Mouse (Mus musculus): ENCODE data around the gene Isy1. TPM values are rescaled to one million over a fixed set of nuclear protein-coding genes. Genes with fewer than 3 reads are reported as not detected.
"Not testable (repeated sequence)": the region's sequence is repeated elsewhere in the genome, so short reads cannot be mapped to it uniquely, and the experiment has no call there.

Isy1 gene
- polyA plus RNA-seq, 1 experiment: 36.4 TPM

- 39% methylated on average over 8 of the region's 8 CpGs for WGBS
- no peaks in the 10 kb centered on the region for H3K27me3 ChIP-seq (ENCODE audit: control insufficient read depth, insufficient read depth, low read length)
- no peak for TF ChIP-seq POLR2A (IDR thresholded peaks at IDR 0.05; ENCODE audit: borderline replicate concordance, insufficient read depth, low read length)
- H3K27ac ChIP-seq (ENCODE audit: insufficient read depth, low read length): no peak overlapping the region
- no peak for DNase-seq
- no peaks in the 10 kb centered on the region for H3K4me1 ChIP-seq (ENCODE audit: control insufficient read depth, insufficient read depth, low read length)
- no peak overlapping the region for H3K4me3 ChIP-seq (replicated peaks; ENCODE audit: insufficient read depth, low read depth, low read length)
These were observed 68.0 kb downstream of the Isy1 start for GRCm38 (mm10) chr6:87770626-87771025.

GRCm38 (mm10) chr6:87764296-87764695 is 74.3 kb downstream of the Isy1 start:
- not testable (repeated sequence) for H3K4me3 ChIP-seq (replicated peaks; ENCODE audit: insufficient read depth, low read depth, low read length)
- 91% methylated on average over 2 of the region's 2 CpGs for WGBS

More at GRCm38 (mm10) chr6:87764296-87764695, 74.3 kb downstream of the Isy1 start:
- not testable (repeated sequence) for H3K4me1 ChIP-seq (ENCODE audit: control insufficient read depth, insufficient read depth, low read length); DNase-seq; H3K27ac ChIP-seq (ENCODE audit: insufficient read depth, low read length); H3K27me3 ChIP-seq (ENCODE audit: control insufficient read depth, insufficient read depth, low read length)

Other genes with a start within 250 kb of the Isy1 start
- 0.03 and 0.13 TPM in 2 replicates for gene Prokr1, start 248.1 kb downstream of the Isy1 start, polyA plus RNA-seq (2012; rRNA removed)
- gene Aplf, start 166.6 kb downstream of the Isy1 start, polyA plus RNA-seq (2012; rRNA removed): 4.6 and 5.0 TPM in 2 replicates
- 4.0 and 4.5 TPM in 2 replicates for gene Efcc1, start 107.9 kb downstream of the Isy1 start, polyA plus RNA-seq (2012; rRNA removed)
- gene Gp9, start 60.7 kb downstream of the Isy1 start, polyA plus RNA-seq (2012; rRNA removed): 0.49 and 0.68 TPM in 2 replicates
- gene Rab43, start 26.6 kb downstream of the Isy1 start, polyA plus RNA-seq (2012; rRNA removed): 18.9 and 19.4 TPM in 2 replicates
- gene Gm45140, start 3.0 kb downstream of the Isy1 start, polyA plus RNA-seq (2012; rRNA removed): 4.9 and 5.7 TPM in 2 replicates
- gene Cnbp, start 12.3 kb upstream of the Isy1 start, polyA plus RNA-seq (2012; rRNA removed): 347 and 359 TPM in 2 replicates
- gene Copg1, start 49.0 kb upstream of the Isy1 start, polyA plus RNA-seq (2012; rRNA removed): 262 and 265 TPM in 2 replicates
- gene Hmces, start 75.1 kb upstream of the Isy1 start, polyA plus RNA-seq (2012; rRNA removed): 45.9 and 49.9 TPM in 2 replicates
- 37.1 and 38.2 TPM in 2 replicates for gene H1fx, start 142.8 kb upstream of the Isy1 start, polyA plus RNA-seq (2012; rRNA removed)
- gene Rab7, start 206.5 kb upstream of the Isy1 start, polyA plus RNA-seq (2012; rRNA removed): 408 and 418 TPM in 2 replicates
- gene Rpn1, start 245.7 kb upstream of the Isy1 start, polyA plus RNA-seq (2012; rRNA removed): 151 and 167 TPM in 2 replicates